Mouse (Mus musculus) T-helper 2 cell (primary cell): Measurements from ENCODE around the gene Cald1.

ENCODE experiments used
- in situ Hi-C: fragments of 300-600 bp; cut with MboI, MseI; formaldehyde crosslinking; loops from one replicate; pipeline ENCODE4 v1.15.1; 2025; ENCODE audit warnings: high pct_unique_total_duplicates

The Cald1 gene

GRCm38 (mm10) chr6:34613122-34613521 is 14.8 kb downstream of the Cald1 start:
- in situ Hi-C loops = no loop called here

- in situ Hi-C loops = no loop called here
Observed at GRCm38 (mm10) chr6:34615419-34615818, 17.1 kb downstream of the Cald1 start.

- in situ Hi-C loops = no loop called here
Observed at GRCm38 (mm10) chr6:34619494-34619893, 21.2 kb downstream of the Cald1 start.

GRCm38 (mm10) chr6:34620242-34620641 is 21.9 kb downstream of the Cald1 start:
- in situ Hi-C loops = no loop called here

GRCm38 (mm10) chr6:34622865-34623264 is 24.6 kb downstream of the Cald1 start:
- in situ Hi-C loops = no loop called here

- in situ Hi-C loops = no loop called here
Observed at GRCm38 (mm10) chr6:34623290-34623689, 25.0 kb downstream of the Cald1 start.

GRCm38 (mm10) chr6:34624536-34624935 is 26.2 kb downstream of the Cald1 start:
- in situ Hi-C loops = no loop called here

- in situ Hi-C loops = no loop called here
Observed at GRCm38 (mm10) chr6:34626586-34627245, 28.4 kb downstream of the Cald1 start.

- in situ Hi-C loops = no loop called here
Observed at GRCm38 (mm10) chr6:34628131-34628530, 29.8 kb downstream of the Cald1 start.

- in situ Hi-C loops = no loop called here
Observed at GRCm38 (mm10) chr6:34633776-34634175, 35.5 kb downstream of the Cald1 start.

- in situ Hi-C loops = no loop called here
Observed at GRCm38 (mm10) chr6:34637588-34638438, 39.5 kb downstream of the Cald1 start.

- in situ Hi-C loops = no loop called here
Observed at GRCm38 (mm10) chr6:34638667-34639066, 40.4 kb downstream of the Cald1 start.

GRCm38 (mm10) chr6:34640226-34640625 is 41.9 kb downstream of the Cald1 start:
- in situ Hi-C loops = no loop called here

- in situ Hi-C loops = no loop called here
Observed at GRCm38 (mm10) chr6:34641081-34641480, 42.8 kb downstream of the Cald1 start.

- in situ Hi-C loops = no loop called here
Observed at GRCm38 (mm10) chr6:34642075-34642547, 43.8 kb downstream of the Cald1 start.

- in situ Hi-C loops = no loop called here
Observed at GRCm38 (mm10) chr6:34648017-34648787, 49.9 kb downstream of the Cald1 start.

GRCm38 (mm10) chr6:34651298-34651697 is 53.0 kb downstream of the Cald1 start:
- in situ Hi-C loops = no loop called here

GRCm38 (mm10) chr6:34655719-34656118 is 57.4 kb downstream of the Cald1 start:
- in situ Hi-C loops = no loop called here

GRCm38 (mm10) chr6:34658791-34659190 is 60.5 kb downstream of the Cald1 start:
- in situ Hi-C loops = no loop called here

GRCm38 (mm10) chr6:34660724-34661123 is 62.4 kb downstream of the Cald1 start:
- in situ Hi-C loops = no loop called here

GRCm38 (mm10) chr6:34662626-34663025 is 64.3 kb downstream of the Cald1 start:
- in situ Hi-C loops = no loop called here

GRCm38 (mm10) chr6:34664291-34664690 is 66.0 kb downstream of the Cald1 start:
- in situ Hi-C loops = no loop called here
